Mouse (Mus musculus) cerebellum, adult 2 months (tissue): ENCODE measurements around the gene Tcf7l2.

Source experiments
- CTCF ChIP-seq: fragments of 200-500 bp; IDR thresholded peaks from 2 replicates; pipeline ENCODE4 v1.5.1; 2011; ENCODE audit warnings: low read depth, mild to moderate bottlenecking, control low read depth, low read length, moderate library complexity, borderline replicate concordance; ENCODE audit not compliant: insufficient read depth
- POLR2A ChIP-seq: fragments of 200-500 bp; IDR thresholded peaks from 2 replicates; pipeline ENCODE4 v1.6.1; 2011; ENCODE audit warnings: low read length, control low read depth, borderline replicate concordance; ENCODE audit not compliant: insufficient read depth

DNA sequence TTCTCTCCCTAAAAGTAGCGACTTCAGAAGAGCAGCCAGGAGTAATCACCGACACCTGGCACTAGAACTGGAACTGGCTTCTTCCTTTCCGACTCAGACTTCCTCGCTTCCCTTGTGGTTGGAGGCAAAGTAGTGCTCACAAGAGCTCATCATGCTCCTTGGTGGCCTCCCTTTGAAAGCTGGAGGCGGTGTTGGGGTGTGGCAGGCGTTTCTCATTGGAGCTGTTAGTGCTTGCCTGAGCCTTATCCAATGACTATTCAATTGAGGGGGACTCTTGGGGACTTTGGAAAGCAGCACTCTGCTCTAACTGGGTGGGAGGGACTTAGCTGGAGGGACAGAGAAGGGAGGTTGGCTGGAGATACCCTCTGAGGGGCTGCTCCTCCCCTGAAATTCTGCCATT, 9.1 kb upstream of the Tcf7l2 start:
- no peak for TF ChIP-seq POLR2A
- no peak for TF ChIP-seq CTCF
